Mouse (Mus musculus) ES-Bruce4 (cell line): ENCODE measurements at regions not wholly inside any gene's neighbourhood (a gene's known extent, or its start where the extent isn't known, plus 50 kb on each side); places are given as distances from the start of the nearest gene placed in this dataset.

ENCODE experiments used
- CTCF ChIP-seq: IDR thresholded peaks from one replicate; pipeline ENCODE4 v1.8.1; 2011; ENCODE audit warnings: low read depth, low read length
- EP300 ChIP-seq: IDR thresholded peaks from 2 replicates; pipeline ENCODE4 v1.6.1; 2011; ENCODE audit warnings: low read depth, low read length; ENCODE audit not compliant: insufficient read depth

GRCm38 (mm10) chr12:28353140-28353539 lies 199.1 kb downstream of the Dcdc2c start:
- no peak for TF ChIP-seq CTCF
- no peak for TF ChIP-seq EP300
